ENCODE assay signal across 7 mouse cellular contexts in the genomic region with DNA sequence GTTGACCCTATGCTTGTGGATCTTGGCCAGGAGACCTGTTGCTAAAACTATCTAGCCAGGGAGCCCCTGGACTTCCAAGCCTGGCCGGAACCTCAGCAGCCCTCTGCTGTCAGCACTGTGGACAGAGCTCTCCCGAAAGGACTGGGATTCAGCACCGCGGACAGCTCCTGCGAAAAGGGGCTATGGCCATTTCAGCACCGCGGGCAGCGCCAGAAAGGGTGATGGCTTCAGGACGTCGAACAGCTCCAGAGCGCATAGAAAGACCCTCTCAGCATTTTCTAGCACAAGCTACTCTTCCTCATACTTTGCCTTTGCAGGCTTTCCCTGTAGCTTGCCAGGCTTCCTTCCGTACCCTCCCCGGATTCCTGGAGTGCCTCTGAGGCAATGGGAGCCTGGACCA. TPM values are rescaled to one million over a fixed set of nuclear protein-coding genes. Genes with fewer than 3 reads are reported as not detected.
DNase-seq lines count a peak whose midpoint lies in the region; TF ChIP-seq lines count a peak whose summit lies in the region.

No protein-coding gene starts in this region.

- no peak for TF ChIP-seq POLR2A in embryonic fibroblast, embryonic 13.5 days (IDR thresholded peaks at IDR 0.05; ENCODE audit: low read depth, low read length)
- TF ChIP-seq POLR2A in spleen, adult 2 months (IDR thresholded peaks at IDR 0.05; ENCODE audit: low read depth, low read length): no peak

- peak; percentile 95 to 97 for DNase-seq in adrenal gland, adult 18-20 months (ENCODE audit: low spot score in 2 of 2)
- peak; percentile 93 to 98 for DNase-seq in heart, postnatal 36 days
- DNase-seq in layer of hippocampus, postnatal 10 days (ENCODE audit: low spot score in 2 of 2): peak; percentile 89 to 90
- peak; percentile 91 for DNase-seq in midbrain, embryonic 10.5 days (ENCODE audit: low spot score)
- peak; percentile 23 to 54 for DNase-seq in spleen, adult 2 months (ENCODE audit: low read depth in 1 of 2, low spot score in 2 of 2)

- TF ChIP-seq CTCF in E14TG2a.4 (conservative IDR thresholded peaks at IDR 0.05; ENCODE audit: low read length): no peak
- TF ChIP-seq CTCF in embryonic fibroblast, embryonic 13.5 days (IDR thresholded peaks at IDR 0.05; ENCODE audit: borderline replicate concordance, insufficient read depth, low read length): peak; percentile 54; the same call in 1 of the 2 replicates
- TF ChIP-seq CTCF in spleen, adult 2 months (IDR thresholded peaks at IDR 0.05; ENCODE audit: extremely low read depth, insufficient read depth, insufficient read length, insufficient replicate concordance): peak; percentile 32; the same call in 1 of the 2 replicates

- WGBS in midbrain, embryonic 10.5 days: 3% methylated on average over 13 of the region's 13 CpGs
- 6% methylated on average over 13 of the region's 13 CpGs for WGBS in spleen, adult 2 months

- H3K4me1 ChIP-seq in E14TG2a.4 (replicated peaks; ENCODE audit: low read depth, low read length): peaks cover 48% of the 10 kb centered on the region
- H3K4me1 ChIP-seq in embryonic fibroblast, embryonic 13.5 days (ENCODE audit: control insufficient read depth, insufficient read depth, low read length): peaks cover 11% of the 10 kb centered on the region
- peaks cover 15% of the 10 kb centered on the region for H3K4me1 ChIP-seq in midbrain, embryonic 10.5 days
- 0 out of 2 replicates have a peak, but pooled peaks cover 2% of the 10 kb centered on the region for H3K4me1 ChIP-seq in spleen, adult 2 months (ENCODE audit: control insufficient read depth, insufficient read depth, insufficient read length)

- H3K4me3 ChIP-seq in E14TG2a.4 (replicated peaks; ENCODE audit: low read length): peak overlapping the region; percentile 77; the same call in 1 of the 2 replicates
- H3K4me3 ChIP-seq in embryonic fibroblast, embryonic 13.5 days (ENCODE audit: insufficient read depth, low read length): no peak overlapping the region
- no peak overlapping the region; the same call in 1 of the 2 replicates for H3K4me3 ChIP-seq in midbrain, embryonic 10.5 days
- no peak overlapping the region for H3K4me3 ChIP-seq in spleen, adult 2 months (ENCODE audit: extremely low read depth, insufficient read depth, insufficient read length)

- H3K27ac ChIP-seq in embryonic fibroblast, embryonic 13.5 days (ENCODE audit: insufficient read depth, low read length): no peak overlapping the region
- H3K27ac ChIP-seq in midbrain, embryonic 10.5 days (replicated peaks): no peak overlapping the region
- H3K27ac ChIP-seq in spleen, adult 2 months (ENCODE audit: insufficient read depth, low read length): no peak overlapping the region

- intact Hi-C loops in heart, postnatal 36 days (cut with DNase I): no loop called here

- H3K36me3 ChIP-seq in E14TG2a.4 (ENCODE audit: insufficient read depth, low read length): no peaks in the 10 kb centered on the region
- H3K36me3 ChIP-seq in midbrain, embryonic 10.5 days: no peaks in the 10 kb centered on the region
- no peaks in the 10 kb centered on the region for H3K36me3 ChIP-seq in spleen, adult 2 months (ENCODE audit: control insufficient read depth, insufficient read depth, low read length)

- H3K27me3 ChIP-seq in E14TG2a.4 (ENCODE audit: insufficient read depth, low read length): peaks cover 98% of the 10 kb centered on the region
- peaks cover 97% of the 10 kb centered on the region for H3K27me3 ChIP-seq in midbrain, embryonic 10.5 days (ENCODE audit: low read depth, poor library complexity, severe bottlenecking)
- H3K27me3 ChIP-seq in spleen, adult 2 months (ENCODE audit: control insufficient read depth, insufficient read depth, low read length): peaks cover 8% of the 10 kb centered on the region; the same call in 1 of the 2 replicates

- no peaks in the 10 kb centered on the region for H3K9me3 ChIP-seq in E14TG2a.4 (ENCODE audit: low read length)
- H3K9me3 ChIP-seq in midbrain, embryonic 10.5 days (replicated peaks): no peaks in the 10 kb centered on the region

RNA-seq across cellular contexts. Expression of a gene that starts 1.1 kb away (rescaled TPM):
- under 1 TPM; 0.35 to 0.46 TPM for total RNA-seq in adrenal gland, adult 18-20 months (2021)
- 4.5 and 7.4 TPM in 2 replicates for polyA plus RNA-seq in embryonic fibroblast, embryonic 13.5 days (2011; ENCODE audit: insufficient read length, low read depth, missing spikeins)
- not detected for total RNA-seq in heart, postnatal 36 days (2021)
- total RNA-seq in layer of hippocampus, postnatal 10 days (2021): 1 to 10 TPM; 4.8 to 5.0 TPM
- not detected in 2 replicates for polyA plus RNA-seq in midbrain, embryonic 10.5 days (2016; fragmentation: Nextera tagmentation; extraction: Ambion mirVana)
- 0.72 and 1.1 TPM in 2 replicates for polyA plus RNA-seq in spleen, adult 2 months (2012; rRNA removed)

RNA-seq across cellular contexts. Expression of a gene that starts 27.1 kb away (rescaled TPM):
- 10 to 100 TPM; 51.3 to 59.1 TPM for total RNA-seq in adrenal gland, adult 18-20 months (2021)
- 67.0 and 81.9 TPM in 2 replicates for polyA plus RNA-seq in embryonic fibroblast, embryonic 13.5 days (2011; ENCODE audit: insufficient read length, low read depth, missing spikeins)
- total RNA-seq in heart, postnatal 36 days (2021): 10 to 100 TPM; 69.1 to 69.9 TPM
- 10 to 100 TPM; 62.7 to 68.8 TPM for total RNA-seq in layer of hippocampus, postnatal 10 days (2021)
- polyA plus RNA-seq in midbrain, embryonic 10.5 days (2016; fragmentation: Nextera tagmentation; extraction: Ambion mirVana): 156 and 163 TPM in 2 replicates
- 14.1 and 14.5 TPM in 2 replicates for polyA plus RNA-seq in spleen, adult 2 months (2012; rRNA removed)

RNA-seq across cellular contexts. Expression of a gene that starts 34.6 kb away (rescaled TPM):
- 1 to 10 TPM; 2.9 to 4.5 TPM for total RNA-seq in adrenal gland, adult 18-20 months (2021)
- polyA plus RNA-seq in embryonic fibroblast, embryonic 13.5 days (2011; ENCODE audit: insufficient read length, low read depth, missing spikeins): 6.0 and 8.0 TPM in 2 replicates
- total RNA-seq in heart, postnatal 36 days (2021): 10 to 100 TPM; 12.7 to 13.2 TPM
- total RNA-seq in layer of hippocampus, postnatal 10 days (2021): 10 to 100 TPM; 21.0 to 21.9 TPM
- polyA plus RNA-seq in midbrain, embryonic 10.5 days (2016; fragmentation: Nextera tagmentation; extraction: Ambion mirVana): 7.4 and 8.6 TPM in 2 replicates
- polyA plus RNA-seq in spleen, adult 2 months (2012; rRNA removed): 6.8 and 8.8 TPM in 2 replicates

RNA-seq across cellular contexts. Expression of a gene that starts 46.1 kb away (rescaled TPM):
- total RNA-seq in adrenal gland, adult 18-20 months (2021): 1 to 10 TPM; 6.8 to 8.9 TPM
- 0.99 and 2.5 TPM in 2 replicates for polyA plus RNA-seq in embryonic fibroblast, embryonic 13.5 days (2011; ENCODE audit: insufficient read length, low read depth, missing spikeins)
- total RNA-seq in heart, postnatal 36 days (2021): 1 to 10 TPM; 1.6 to 3.3 TPM
- total RNA-seq in layer of hippocampus, postnatal 10 days (2021): 10 to 100 TPM; 18.0 to 18.4 TPM
- 1.5 and 1.9 TPM in 2 replicates for polyA plus RNA-seq in midbrain, embryonic 10.5 days (2016; fragmentation: Nextera tagmentation; extraction: Ambion mirVana)
- 1.0 and 1.5 TPM in 2 replicates for polyA plus RNA-seq in spleen, adult 2 months (2012; rRNA removed)

RNA-seq across cellular contexts. Expression of a gene that starts 49.6 kb away (rescaled TPM):
- total RNA-seq in adrenal gland, adult 18-20 months (2021): 10 to 100 TPM; 25.9 to 31.8 TPM
- polyA plus RNA-seq in embryonic fibroblast, embryonic 13.5 days (2011; ENCODE audit: insufficient read length, low read depth, missing spikeins): 31.4 and 33.5 TPM in 2 replicates
- 10 to 100 TPM; 45.1 to 47.2 TPM for total RNA-seq in heart, postnatal 36 days (2021)
- total RNA-seq in layer of hippocampus, postnatal 10 days (2021): 100 to 1,000 TPM; 125 to 126 TPM
- 39.4 and 42.1 TPM in 2 replicates for polyA plus RNA-seq in midbrain, embryonic 10.5 days (2016; fragmentation: Nextera tagmentation; extraction: Ambion mirVana)
- 9.7 and 12.0 TPM in 2 replicates for polyA plus RNA-seq in spleen, adult 2 months (2012; rRNA removed)

Comparison
In these comparisons a context has a peak if more than half of its experiments do, and no peak if none do; other contexts are left out.
1. DNase-seq: peak in every context shown above with its lines; median percentile 96 in adrenal gland, adult 18-20 months; 96 in heart, postnatal 36 days; 91 in midbrain, embryonic 10.5 days; 90 in layer of hippocampus, postnatal 10 days; 38 in spleen, adult 2 months.